Mouse (Mus musculus) small intestine, adult 2 months (tissue): ENCODE data around the gene Chn2.

Source experiments
- CTCF ChIP-seq: fragments of 200-500 bp; IDR thresholded peaks from 2 replicates; pipeline ENCODE4 v1.5.1; 2012; ENCODE audit warnings: low read depth, mild to moderate bottlenecking, control low read depth, inconsistent platforms, low read length, moderate library complexity, mixed read lengths; ENCODE audit not compliant: insufficient replicate concordance, insufficient read length; ENCODE audit errors: extremely low read depth
- POLR2A ChIP-seq: fragments of 200-500 bp; IDR thresholded peaks from 2 replicates; pipeline ENCODE4 v1.6.1; 2012; ENCODE audit warnings: low read depth, mild to moderate bottlenecking, control low read depth, inconsistent platforms, low read length, moderate library complexity

DNA sequence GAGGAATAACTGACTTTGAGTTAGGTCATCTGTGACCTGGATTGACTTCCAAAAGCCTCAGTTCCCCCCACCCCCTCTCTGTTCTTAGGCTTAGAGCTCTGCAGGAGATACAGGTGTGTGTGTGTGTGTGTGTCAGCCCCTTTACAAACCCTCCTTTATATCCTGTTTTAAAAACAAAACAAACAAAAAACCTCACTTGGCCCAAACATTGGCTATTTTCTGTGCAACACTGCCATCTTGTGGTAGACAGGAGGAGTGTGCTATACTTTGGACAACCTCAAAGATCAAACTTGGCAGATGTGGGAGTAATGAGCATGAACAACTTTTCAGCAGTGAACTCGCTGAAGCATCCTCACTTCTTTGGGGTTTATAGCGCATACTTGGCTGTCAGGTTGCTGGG is 189.5 kb downstream of the Chn2 start:
- TF ChIP-seq CTCF (no peak), POLR2A (no peak)
